8 mouse cellular contexts compared by ENCODE assay signal in genomic region chr7:128860709-128861108, GRCm38 (mm10).
DNase-seq lines count a peak whose midpoint lies in the region; ATAC-seq and TF ChIP-seq lines count a peak whose summit lies in the region.

No protein-coding gene starts in this region.

- no peaks in the 10 kb centered on the region for H3K36me3 ChIP-seq in forebrain, embryonic 14.5 days (ENCODE audit: control insufficient read depth, insufficient read depth, low read length)
- H3K36me3 ChIP-seq in forebrain, embryonic 11.5 days (ENCODE audit: control insufficient read depth, insufficient read depth, low read length): no peaks in the 10 kb centered on the region
- no peaks in the 10 kb centered on the region for H3K36me3 ChIP-seq in midbrain, postnatal 0 days (ENCODE audit: insufficient read depth, low read length)
- H3K36me3 ChIP-seq in midbrain, embryonic 11.5 days (ENCODE audit: control insufficient read depth, insufficient read depth, low read length): no peaks in the 10 kb centered on the region
- no peaks in the 10 kb centered on the region for H3K36me3 ChIP-seq in forebrain, embryonic 16.5 days (ENCODE audit: control insufficient read depth, insufficient read depth)

- peak; percentile 70; the same call in 1 of the 2 replicates for ATAC-seq in forebrain, embryonic 14.5 days
- ATAC-seq in forebrain, embryonic 11.5 days (replicated peaks; ENCODE audit: low FRiP score): no peak
- no peak for ATAC-seq in midbrain, postnatal 0 days (ENCODE audit: low FRiP score)
- ATAC-seq in midbrain, embryonic 11.5 days (ENCODE audit: low FRiP score): no peak
- ATAC-seq in forebrain, embryonic 16.5 days: peak; percentile 78

- H3K9ac ChIP-seq in forebrain, embryonic 14.5 days (ENCODE audit: low read length): no peak overlapping the region
- H3K9ac ChIP-seq in forebrain, embryonic 11.5 days (ENCODE audit: low read length): no peak overlapping the region
- H3K9ac ChIP-seq in midbrain, postnatal 0 days (replicated peaks; ENCODE audit: low read length, poor library complexity, severe bottlenecking): no peak overlapping the region
- no peak overlapping the region for H3K9ac ChIP-seq in midbrain, embryonic 11.5 days (ENCODE audit: low read length)
- no peak overlapping the region for H3K9ac ChIP-seq in forebrain, embryonic 16.5 days (replicated peaks; ENCODE audit: low read depth, low read length)

- 41% methylated on average over 4 of the region's 4 CpGs for WGBS in forebrain, embryonic 14.5 days
- 80% methylated on average over 4 of the region's 4 CpGs for WGBS in forebrain, embryonic 11.5 days
- WGBS in midbrain, postnatal 0 days: 58% methylated on average over 4 of the region's 4 CpGs
- WGBS in midbrain, embryonic 11.5 days: 82% methylated on average over 4 of the region's 4 CpGs
- WGBS in forebrain, embryonic 16.5 days: 23% methylated on average over 4 of the region's 4 CpGs

- peaks cover 2% of the 10 kb centered on the region; the same call in 1 of the 2 replicates for H3K4me1 ChIP-seq in forebrain, embryonic 14.5 days (ENCODE audit: control insufficient read depth, insufficient read depth, low read length)
- H3K4me1 ChIP-seq in forebrain, embryonic 11.5 days (replicated peaks; ENCODE audit: control insufficient read depth, insufficient read depth, low read length): no peaks in the 10 kb centered on the region
- H3K4me1 ChIP-seq in midbrain, postnatal 0 days (ENCODE audit: insufficient read depth, low read length): no peaks in the 10 kb centered on the region
- H3K4me1 ChIP-seq in midbrain, embryonic 11.5 days (ENCODE audit: control insufficient read depth, insufficient read depth, low read length): no peaks in the 10 kb centered on the region
- peaks cover 2% of the 10 kb centered on the region; the same call in 1 of the 2 replicates for H3K4me1 ChIP-seq in forebrain, embryonic 16.5 days (replicated peaks; ENCODE audit: control insufficient read depth, insufficient read depth, low read length)

- no peak overlapping the region for H3K4me2 ChIP-seq in forebrain, embryonic 14.5 days (ENCODE audit: low read length)
- no peak overlapping the region for H3K4me2 ChIP-seq in forebrain, embryonic 11.5 days (ENCODE audit: low read depth, low read length, severe bottlenecking)
- H3K4me2 ChIP-seq in midbrain, postnatal 0 days (ENCODE audit: low read depth, low read length, poor library complexity, severe bottlenecking): no peak overlapping the region
- no peak overlapping the region for H3K4me2 ChIP-seq in midbrain, embryonic 11.5 days
- no peak overlapping the region for H3K4me2 ChIP-seq in forebrain, embryonic 16.5 days (ENCODE audit: low read length)

- no peak overlapping the region for H3K27ac ChIP-seq in forebrain, embryonic 14.5 days (ENCODE audit: low read depth, low read length)
- H3K27ac ChIP-seq in forebrain, embryonic 11.5 days (ENCODE audit: low read depth, low read length): no peak overlapping the region
- no peak overlapping the region for H3K27ac ChIP-seq in midbrain, postnatal 0 days (ENCODE audit: low read depth, low read length)
- H3K27ac ChIP-seq in midbrain, embryonic 11.5 days (ENCODE audit: low read depth, low read length): no peak overlapping the region
- H3K27ac ChIP-seq in forebrain, embryonic 16.5 days (ENCODE audit: low read length): no peak overlapping the region

- no peak overlapping the region for H3K4me3 ChIP-seq in forebrain, embryonic 14.5 days (ENCODE audit: low read depth, low read length)
- no peak overlapping the region for H3K4me3 ChIP-seq in forebrain, embryonic 11.5 days (ENCODE audit: low read depth, low read length)
- H3K4me3 ChIP-seq in midbrain, postnatal 0 days (ENCODE audit: low read depth, low read length): no peak overlapping the region
- H3K4me3 ChIP-seq in midbrain, embryonic 11.5 days (ENCODE audit: low read depth, low read length): no peak overlapping the region
- H3K4me3 ChIP-seq in forebrain, embryonic 16.5 days (replicated peaks; ENCODE audit: low read length): no peak overlapping the region

- peak; percentile 76 for DNase-seq in forebrain, embryonic 14.5 days (ENCODE audit: low spot score)
- no peak for DNase-seq in forebrain, embryonic 11.5 days (ENCODE audit: low spot score)
- DNase-seq in midbrain, postnatal 0 days (ENCODE audit: low spot score): peak; percentile 52
- DNase-seq in midbrain, embryonic 11.5 days (ENCODE audit: low spot score, missing footprints): no peak
- DNase-seq in layer of hippocampus, adult 8-10 months (ENCODE audit: low spot score in 2 of 2): peak; percentile 5 to 18
- no peak for DNase-seq in thymus, postnatal 10 days (ENCODE audit: low spot score in 2 of 2)
- no peak for DNase-seq in embryo, embryonic 10.5 days (ENCODE audit: low spot score)

- TF ChIP-seq CTCF in midbrain, postnatal 0 days (IDR thresholded peaks at IDR 0.05): no peak

- H3K27me3 ChIP-seq in forebrain, embryonic 14.5 days (replicated peaks; ENCODE audit: control insufficient read depth, insufficient read depth, low read length): no peaks in the 10 kb centered on the region
- no peaks in the 10 kb centered on the region for H3K27me3 ChIP-seq in forebrain, embryonic 11.5 days (ENCODE audit: control insufficient read depth, insufficient read depth, low read length)
- H3K27me3 ChIP-seq in midbrain, postnatal 0 days (ENCODE audit: insufficient read depth, low read length): no peaks in the 10 kb centered on the region
- no peaks in the 10 kb centered on the region for H3K27me3 ChIP-seq in midbrain, embryonic 11.5 days (ENCODE audit: control insufficient read depth, insufficient read depth, low read length)
- H3K27me3 ChIP-seq in forebrain, embryonic 16.5 days (replicated peaks; ENCODE audit: control insufficient read depth, insufficient read depth, low read length): no peaks in the 10 kb centered on the region

- H3K9me3 ChIP-seq in forebrain, embryonic 14.5 days (replicated peaks; ENCODE audit: control insufficient read depth, low read length): no peaks in the 10 kb centered on the region
- H3K9me3 ChIP-seq in forebrain, embryonic 11.5 days (ENCODE audit: control insufficient read depth, low read length): no peaks in the 10 kb centered on the region
- H3K9me3 ChIP-seq in midbrain, postnatal 0 days (ENCODE audit: low read length): no peaks in the 10 kb centered on the region
- no peaks in the 10 kb centered on the region for H3K9me3 ChIP-seq in midbrain, embryonic 11.5 days (ENCODE audit: control insufficient read depth, low read length)
- no peaks in the 10 kb centered on the region for H3K9me3 ChIP-seq in forebrain, embryonic 16.5 days (ENCODE audit: control insufficient read depth, low read length)

Comparison
In these comparisons a context has a peak if more than half of its experiments do, and no peak if none do; other contexts are left out.
1. ATAC-seq: peak in forebrain, embryonic 14.5 days (single experiment) and forebrain, embryonic 16.5 days (single experiment); none in forebrain, embryonic 11.5 days (single experiment), midbrain, postnatal 0 days (single experiment) and midbrain, embryonic 11.5 days (single experiment).
2. DNase-seq: peak in forebrain, embryonic 14.5 days (single experiment), midbrain, postnatal 0 days (single experiment) and layer of hippocampus, adult 8-10 months (2 of 2); none in forebrain, embryonic 11.5 days (single experiment), midbrain, embryonic 11.5 days (single experiment), thymus, postnatal 10 days (0 of 2) and embryo, embryonic 10.5 days (single experiment).